Mouse (Mus musculus) forelimb bud, embryonic 11.5 days (tissue): ENCODE results near the gene Crebbp.
A peak's percentile ranks its signal among the peaks of the same experiment; 100 is the strongest.
"Not testable (repeated sequence)": the region's sequence is repeated elsewhere in the genome, so short reads cannot be mapped to it uniquely, and the experiment has no call there.

ENCODE experiments used
- DNase-seq: peaks from one replicate; pipeline ENCODE4 v3.0.0-alpha.2; 2012; ENCODE audit warnings: low read depth, low spot score

The Crebbp gene

GRCm38 (mm10) chr16:4160246-4160897 is 53.4 kb downstream of the Crebbp start:
- DNase-seq = no peak

GRCm38 (mm10) chr16:4153121-4153520 is 60.7 kb downstream of the Crebbp start:
- no peak for DNase-seq

GRCm38 (mm10) chr16:4138541-4138940 is 75.3 kb downstream of the Crebbp start:
- DNase-seq = no peak

GRCm38 (mm10) chr16:4133754-4134153 is 80.0 kb downstream of the Crebbp start:
- DNase-seq = no peak

GRCm38 (mm10) chr16:4128894-4129293 is 84.9 kb downstream of the Crebbp start:
- no peak for DNase-seq

GRCm38 (mm10) chr16:4117072-4117471 is 96.7 kb downstream of the Crebbp start:
- no peak for DNase-seq

GRCm38 (mm10) chr16:4100374-4100773 is 113.4 kb downstream of the Crebbp start:
- DNase-seq = no peak

GRCm38 (mm10) chr16:4097521-4097920 is 116.3 kb downstream of the Crebbp start:
- no peak for DNase-seq

GRCm38 (mm10) chr16:4096898-4097297 is 116.9 kb downstream of the Crebbp start:
- DNase-seq = no peak

- no peak for DNase-seq
Measured at GRCm38 (mm10) chr16:4096141-4096540, 117.7 kb downstream of the Crebbp start.

- DNase-seq = no peak
Measured at GRCm38 (mm10) chr16:4087214-4087913, 126.4 kb downstream of the Crebbp start.

- no peak for DNase-seq
Measured at GRCm38 (mm10) chr16:4085851-4086387, 127.9 kb downstream of the Crebbp start.

GRCm38 (mm10) chr16:4085051-4085450 is 128.7 kb downstream of the Crebbp start:
- DNase-seq = no peak

- not testable (repeated sequence) for DNase-seq
Measured at GRCm38 (mm10) chr16:4080419-4080818, 133.4 kb downstream of the Crebbp start.

GRCm38 (mm10) chr16:4079656-4080055 is 134.1 kb downstream of the Crebbp start:
- no peak for DNase-seq

- DNase-seq = not testable (repeated sequence)
Measured at GRCm38 (mm10) chr16:4078302-4078701, 135.5 kb downstream of the Crebbp start.

GRCm38 (mm10) chr16:4077384-4078061 is 136.3 kb downstream of the Crebbp start, which contains the start of gene Trap1:
TSS of gene Trap1 (minus strand) at chr16:4077827.
- peak; percentile 85 for DNase-seq

- no peak for DNase-seq
Measured at GRCm38 (mm10) chr16:4074836-4075235, 139.0 kb downstream of the Crebbp start.

- no peak for DNase-seq
Measured at GRCm38 (mm10) chr16:4074297-4074696, 139.5 kb downstream of the Crebbp start.

- DNase-seq = peak; percentile 18
Measured at GRCm38 (mm10) chr16:4068588-4068987, 145.2 kb downstream of the Crebbp start.

- DNase-seq = no peak
Measured at GRCm38 (mm10) chr16:4064945-4065344, 148.9 kb downstream of the Crebbp start.

- DNase-seq = no peak
Measured at GRCm38 (mm10) chr16:4053811-4054210, 160.0 kb downstream of the Crebbp start.
